Comparison of ENCODE assay signal across 7 mouse cellular contexts in the genomic region with DNA sequence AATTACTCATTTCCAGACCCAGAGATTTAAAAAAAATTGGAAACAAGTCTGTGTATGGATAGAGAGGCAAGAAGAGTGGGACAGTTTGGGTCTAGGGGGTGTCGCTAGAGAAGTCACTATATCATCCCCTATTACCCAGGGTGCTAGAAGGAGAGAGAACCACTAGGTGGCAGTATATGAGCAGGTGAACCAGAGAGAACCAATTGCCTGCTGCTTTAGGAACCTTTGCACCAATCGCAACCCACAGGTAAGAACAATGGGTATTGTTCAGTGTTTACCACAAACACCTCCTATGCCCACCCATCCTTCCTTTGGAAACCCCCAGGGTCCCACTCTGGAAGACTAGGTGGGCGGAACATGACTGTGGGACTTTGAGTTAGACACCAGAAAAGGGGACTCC. TPM values are rescaled to one million over a fixed set of nuclear protein-coding genes. Genes with fewer than 3 reads are reported as not detected.
A peak's percentile ranks its signal among the peaks of the same experiment; 100 is the strongest.
DNase-seq lines count a peak whose midpoint lies in the region; ATAC-seq and TF ChIP-seq lines count a peak whose summit lies in the region.

No protein-coding gene starts in this region.

- H3K36me3 ChIP-seq in ES-Bruce4 (ENCODE audit: control insufficient read depth, insufficient read depth, low read length, poor library complexity, severe bottlenecking): no peaks in the 10 kb centered on the region
- H3K36me3 ChIP-seq in liver, embryonic 13.5 days: no peaks in the 10 kb centered on the region
- H3K36me3 ChIP-seq in splenic B cell, adult 2 months (ENCODE audit: control insufficient read depth, insufficient read depth, low read length, poor library complexity, severe bottlenecking): no peaks in the 10 kb centered on the region; the same call in 1 of the 2 replicates

- WGBS in liver, embryonic 13.5 days (ENCODE audit: insufficient replicate concordance): 25% methylated on average over 3 of the region's 3 CpGs

- H3K27ac ChIP-seq in ES-Bruce4 (ENCODE audit: insufficient read depth, low read length): 0 out of 2 replicates have a peak overlapping the region, but pooled peaks have one; percentile 23
- no peak overlapping the region for H3K27ac ChIP-seq in liver, embryonic 13.5 days

- ATAC-seq in liver, embryonic 13.5 days (ENCODE audit: low read depth): 0 out of 2 replicates have a peak, but pooled peaks have one; percentile 31

- no peak overlapping the region for H3K9ac ChIP-seq in ES-Bruce4 (ENCODE audit: low read depth, poor library complexity, severe bottlenecking)
- H3K9ac ChIP-seq in liver, embryonic 13.5 days: no peak overlapping the region

- H3K4me3 ChIP-seq in ES-Bruce4 (ENCODE audit: low read depth, low read length): peak overlapping the region; percentile 35; the same call in 1 of the 2 replicates
- H3K4me3 ChIP-seq in liver, embryonic 13.5 days (replicated peaks): no peak overlapping the region

- H3K9me3 ChIP-seq in ES-Bruce4 (replicated peaks; ENCODE audit: control insufficient read depth, insufficient read depth, low read length, poor library complexity, severe bottlenecking): no peaks in the 10 kb centered on the region
- no peaks in the 10 kb centered on the region for H3K9me3 ChIP-seq in liver, embryonic 13.5 days (replicated peaks)

- TF ChIP-seq EP300 in ES-Bruce4 (IDR thresholded peaks at IDR 0.05; ENCODE audit: insufficient read depth, low read depth, low read length): no peak

- no peak overlapping the region for H3K4me2 ChIP-seq in liver, embryonic 13.5 days

- no peak for TF ChIP-seq POLR2A in ES-Bruce4 (IDR thresholded peaks at IDR 0.05; ENCODE audit: insufficient read depth, low read length)

- peak; percentile 36 for TF ChIP-seq CTCF in ES-Bruce4 (IDR thresholded peaks at IDR 0.05; ENCODE audit: low read depth, low read length)

- no peaks in the 10 kb centered on the region for H3K4me1 ChIP-seq in ES-Bruce4 (ENCODE audit: control insufficient read depth, insufficient read depth, low read length)
- H3K4me1 ChIP-seq in liver, embryonic 13.5 days (replicated peaks): peaks cover 3% of the 10 kb centered on the region; the same call in 1 of the 2 replicates

- peak; percentile 75 for DNase-seq in layer of hippocampus, adult 9-10 months (ENCODE audit: low spot score)
- DNase-seq in layer of hippocampus, postnatal 25 days (ENCODE audit: extremely low spot score in 1 of 2, low spot score in 1 of 2): no peak
- DNase-seq in brain, adult 2 months (ENCODE audit: low read depth, low spot score): peak; percentile 86
- peak; percentile 85 for DNase-seq in heart, adult 8-10 months (ENCODE audit: low spot score)
- peak; percentile 47 for DNase-seq in liver, embryonic 13.5 days
- peak; percentile 89 for DNase-seq in splenic B cell, adult 2 months (ENCODE audit: low read depth, low spot score)

- H3K27me3 ChIP-seq in ES-Bruce4 (ENCODE audit: control insufficient read depth, insufficient read depth, low read length, poor library complexity, severe bottlenecking): no peaks in the 10 kb centered on the region
- H3K27me3 ChIP-seq in liver, embryonic 13.5 days: no peaks in the 10 kb centered on the region
- H3K27me3 ChIP-seq in splenic B cell, adult 2 months (ENCODE audit: control insufficient read depth, insufficient read depth, low read length, poor library complexity, severe bottlenecking): no peaks in the 10 kb centered on the region

RNA-seq across cellular contexts. Expression of a gene that starts 17.3 kb away (rescaled TPM):
- 10 to 100 TPM; 40.9 to 49.4 TPM for total RNA-seq in layer of hippocampus, postnatal 25 days (2021)
- 27.3 and 31.1 TPM in 2 replicates for polyA plus RNA-seq in ES-Bruce4 (2011; ENCODE audit: insufficient read depth, insufficient read length, low read depth, missing spikeins)
- 10 to 100 TPM; 11.6 to 14.5 (median 12.9) TPM for total RNA-seq in heart, adult 8-10 months (2022)
- 9.7 and 10.6 TPM in 2 replicates for polyA plus RNA-seq in liver, embryonic 13.5 days (2015; fragmentation: Nextera tagmentation; extraction: Ambion mirVana)

RNA-seq across cellular contexts. Expression of a gene that starts 28.9 kb away (rescaled TPM):
- 10 to 100 TPM; 49.4 to 52.0 TPM for total RNA-seq in layer of hippocampus, postnatal 25 days (2021)
- polyA plus RNA-seq in ES-Bruce4 (2011; ENCODE audit: insufficient read depth, insufficient read length, low read depth, missing spikeins): 201 and 202 TPM in 2 replicates
- 10 to 100 TPM; 30.9 to 33.4 (median 32.4) TPM for total RNA-seq in heart, adult 8-10 months (2022)
- polyA plus RNA-seq in liver, embryonic 13.5 days (2015; fragmentation: Nextera tagmentation; extraction: Ambion mirVana): 47.5 and 51.9 TPM in 2 replicates

Comparison
In these comparisons a context has a peak if more than half of its experiments do, and no peak if none do; other contexts are left out.
1. DNase-seq: peak in layer of hippocampus, adult 9-10 months (single experiment), brain, adult 2 months (single experiment), heart, adult 8-10 months (single experiment), liver, embryonic 13.5 days (single experiment) and splenic B cell, adult 2 months (single experiment); none in layer of hippocampus, postnatal 25 days (0 of 2).